Mouse (Mus musculus): ENCODE measurements around the gene Kif2a. TPM values are rescaled to one million over a fixed set of nuclear protein-coding genes. Genes with fewer than 3 reads are reported as not detected.

Kif2a gene
- total and polyA plus RNA-seq, 3 experiments, result 16.3 to 85.5 (median 21.1) TPM

DNA sequence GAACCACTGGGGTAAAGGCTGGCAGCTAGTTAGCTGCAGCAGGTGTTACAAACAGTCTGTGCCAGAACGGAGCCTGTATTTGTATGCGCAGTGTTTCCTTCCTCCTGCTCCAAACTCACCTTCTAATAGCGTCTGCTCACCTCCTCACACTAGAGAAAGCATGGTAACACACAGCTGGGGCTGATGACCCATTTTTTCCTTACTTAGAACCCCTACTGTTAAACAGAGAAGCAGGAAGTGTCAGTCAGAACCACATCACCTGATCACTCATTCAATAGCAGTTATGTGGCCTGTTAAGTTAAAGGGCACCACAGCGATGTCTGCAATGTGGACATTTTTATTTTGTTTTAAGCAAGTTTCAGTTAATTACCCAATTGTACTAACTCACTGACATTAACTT, 64.4 kb downstream of the Kif2a start:
- Histone ChIP-seq H3K27me3 (replicated peaks) (no peaks in the 10 kb centered on the region), H3K4me2 (ENCODE audit: insufficient read depth, low read depth, poor library complexity, severe bottlenecking) (no peak overlapping the region), H3K79me2 (replicated peaks; ENCODE audit: control insufficient read depth, extremely low read depth, insufficient read depth, poor library complexity, severe bottlenecking) (no peaks in the 10 kb centered on the region), H3K4me3 (replicated peaks in 1 of 3; ENCODE audit: low read depth in 2 of 3, low read length in 2 of 3, poor library complexity in 1 of 3) (no peak overlapping the region), H3K27ac (ENCODE audit: insufficient read depth, low read depth) (no peak overlapping the region; the same call in 1 of the 2 replicates), H3K9me3 (replicated peaks; ENCODE audit: low read length) (no peaks in the 10 kb centered on the region), H3K9ac (ENCODE audit: insufficient read depth, low read depth) (no peak overlapping the region), H3K36me3 (replicated peaks in 1 of 2; ENCODE audit: control insufficient read depth in 1 of 2, insufficient read depth in 1 of 2, low read length in 1 of 2) (peaks cover 44 to 71% of the 10 kb centered on the region in 2 experiments), H3K4me1 (ENCODE audit: control insufficient read depth in 1 of 2, insufficient read depth in 2 of 2) (peaks cover 5 to 11% of the 10 kb centered on the region in 2 experiments; a peak in 2 of 4 replicates)
- TF ChIP-seq ZNF384 (IDR thresholded peaks at IDR 0.05; ENCODE audit: low read depth, low read length), result no peak
- no peak for TF ChIP-seq TCF12 (IDR thresholded peaks at IDR 0.05; ENCODE audit: low read depth, low read length)
- TF ChIP-seq JUN (IDR thresholded peaks at IDR 0.05; ENCODE audit: insufficient read depth, low read depth, low read length), result peak; percentile 41; the same call in 1 of the 2 replicates
- TF ChIP-seq BHLHE40 (IDR thresholded peaks at IDR 0.05; ENCODE audit: low read depth, low read length), result no peak
- peak; percentile 88 for TF ChIP-seq ETS1 (conservative IDR thresholded peaks at IDR 0.05; ENCODE audit: low read depth, low read length)
- no peak for TF ChIP-seq RCOR1 (conservative IDR thresholded peaks at IDR 0.05; ENCODE audit: low read depth, low read length)
- TF ChIP-seq CHD1 (IDR thresholded peaks at IDR 0.05; ENCODE audit: low read depth, low read length), result no peak
- no peak for TF ChIP-seq NELFE (IDR thresholded peaks at IDR 0.05; ENCODE audit: low read depth, low read length)
- peak; percentile 77 for TF ChIP-seq JUND (conservative IDR thresholded peaks at IDR 0.05; ENCODE audit: low read depth, low read length)
- no peak for TF ChIP-seq UBTF (IDR thresholded peaks at IDR 0.05; ENCODE audit: low read depth, low read length)
- no peak for TF ChIP-seq RAD21 (IDR thresholded peaks at IDR 0.05; ENCODE audit: low read depth, low read length)
- in situ Hi-C loops (cut with MboI; ENCODE audit: low pct_ligation_motif_present, low pct_unique_long_range_greater_than_20kb, low sequenced_read_pairs), result no loop called here
- dilution Hi-C loops (cut with MboI; ENCODE audit: extremely low pct_ligation_motif_present, extremely low pct_unique_long_range_greater_than_20kb, low sequenced_read_pairs), result no loop called here
- peak; percentile 68 for DNase-seq (ENCODE audit: extremely low read depth)

DNA sequence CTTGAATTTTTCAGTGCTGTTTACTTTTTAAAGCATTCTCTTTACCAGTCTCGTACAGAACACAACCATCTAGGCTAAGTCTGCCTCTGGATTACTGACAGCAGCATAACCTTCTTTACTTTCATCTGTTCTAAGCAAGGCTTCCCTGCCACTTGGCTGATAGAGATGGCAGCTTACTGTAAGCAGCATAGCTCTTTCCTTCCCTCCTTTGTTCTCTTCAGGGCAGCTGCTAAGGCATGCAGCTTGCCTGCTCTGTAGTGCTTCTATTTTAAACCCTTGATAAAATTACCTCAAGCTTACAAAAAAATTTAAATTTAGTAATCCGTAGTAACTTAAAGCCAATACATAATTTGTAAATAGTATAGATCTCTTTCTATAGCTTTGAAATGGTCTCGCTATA, 67.0 kb downstream of the Kif2a start:
- H3K27ac ChIP-seq (ENCODE audit: insufficient read depth, low read depth), result no peak overlapping the region
- no peak for DNase-seq (ENCODE audit: extremely low read depth)
- H3K36me3 ChIP-seq (replicated peaks in 1 of 2; ENCODE audit: control insufficient read depth in 1 of 2, insufficient read depth in 1 of 2, low read length in 1 of 2), result peaks cover 57 to 77% of the 10 kb centered on the region in 2 experiments
- no peak overlapping the region for H3K4me2 ChIP-seq (ENCODE audit: insufficient read depth, low read depth, poor library complexity, severe bottlenecking)
- no peak for TF ChIP-seq CHD2 (IDR thresholded peaks at IDR 0.05; ENCODE audit: low read length)
- TF ChIP-seq USF1 (IDR thresholded peaks at IDR 0.05; ENCODE audit: low read depth, low read length), result no peak
- TF ChIP-seq CTCF (conservative IDR thresholded peaks at IDR 0.05 in 1 of 2, IDR thresholded peaks at IDR 0.05 in 1 of 2; ENCODE audit: low read depth in 2 of 2, low read length in 2 of 2), result no peak
- no peak for TF ChIP-seq E2F4 (IDR thresholded peaks at IDR 0.05; ENCODE audit: insufficient replicate concordance, low read depth, low read length)
- no peak for TF ChIP-seq IRF4 (IDR thresholded peaks at IDR 0.05; ENCODE audit: low read depth, low read length)
- TF ChIP-seq SMC3 (IDR thresholded peaks at IDR 0.05; ENCODE audit: low read depth, low read length), result no peak
- TF ChIP-seq EP300 (IDR thresholded peaks at IDR 0.05; ENCODE audit: low read length), result no peak
- no peak for TF ChIP-seq MAZ (IDR thresholded peaks at IDR 0.05; ENCODE audit: low read depth, low read length)
- no peak for TF ChIP-seq MYC (IDR thresholded peaks at IDR 0.05; ENCODE audit: low read depth, low read length)
- TF ChIP-seq MXI1 (IDR thresholded peaks at IDR 0.05; ENCODE audit: low read depth, low read length), result no peak
- no peak for TF ChIP-seq ZC3H11A (IDR thresholded peaks at IDR 0.05; ENCODE audit: low read depth, low read length)
- no peak for TF ChIP-seq RAD21 (IDR thresholded peaks at IDR 0.05; ENCODE audit: low read depth, low read length)
- TF ChIP-seq GABPA (IDR thresholded peaks at IDR 0.05; ENCODE audit: insufficient replicate concordance, low read depth, low read length), result no peak
- no peak for TF ChIP-seq NRF1 (IDR thresholded peaks at IDR 0.05; ENCODE audit: low read depth, low read length)
- H3K9me3 ChIP-seq (replicated peaks; ENCODE audit: low read length), result no peaks in the 10 kb centered on the region
- no peaks in the 10 kb centered on the region for H3K27me3 ChIP-seq (replicated peaks)
- no peak overlapping the region for H3K9ac ChIP-seq (ENCODE audit: insufficient read depth, low read depth)
- dilution Hi-C loops (cut with MboI; ENCODE audit: extremely low pct_ligation_motif_present, extremely low pct_unique_long_range_greater_than_20kb, low sequenced_read_pairs), result no loop called here
- H3K79me2 ChIP-seq (replicated peaks; ENCODE audit: control insufficient read depth, extremely low read depth, insufficient read depth, poor library complexity, severe bottlenecking), result 0 out of 2 replicates have a peak, but pooled peaks cover 2% of the 10 kb centered on the region
- no peak overlapping the region for H3K4me3 ChIP-seq (replicated peaks in 1 of 3; ENCODE audit: low read depth in 2 of 3, low read length in 2 of 3, poor library complexity in 1 of 3)
- peaks cover 5 to 11% of the 10 kb centered on the region in 2 experiments; a peak in 2 of 4 replicates for H3K4me1 ChIP-seq (ENCODE audit: control insufficient read depth in 1 of 2, insufficient read depth in 2 of 2)
- in situ Hi-C loops (cut with MboI; ENCODE audit: low pct_ligation_motif_present, low pct_unique_long_range_greater_than_20kb, low sequenced_read_pairs), result no loop called here

Measured in CH12.LX (cell line).